Mouse (Mus musculus) limb, embryonic 10.5 days (tissue): ENCODE results near the gene Clasp2. TPM values are rescaled to one million over a fixed set of nuclear protein-coding genes. Genes with fewer than 3 reads are reported as not detected.

Experiments used
- DNase-seq: peaks from one replicate; pipeline ENCODE4 v3.0.0-alpha.2; 2017; ENCODE audit warnings: low spot score
- H3K27ac ChIP-seq: fragments of 300-500 bp; sonication (generic); 2 replicates; pipeline ENCODE4 v1.5.1; 2016; ENCODE audit warnings: mild to moderate bottlenecking
- H3K27me3 ChIP-seq: fragments of 300-500 bp; sonication (generic); 2 replicates; pipeline ENCODE4 v1.6.1; 2016; ENCODE audit warnings: low read depth, mild to moderate bottlenecking; ENCODE audit not compliant: poor library complexity, severe bottlenecking
- H3K36me3 ChIP-seq: fragments of 300-500 bp; sonication (generic); 2 replicates; pipeline ENCODE4 v1.6.1; 2016; ENCODE audit warnings: mild to moderate bottlenecking, moderate library complexity
- H3K4me1 ChIP-seq: fragments of 300-500 bp; sonication (generic); 2 replicates; pipeline ENCODE4 v1.6.1; 2016
- H3K4me3 ChIP-seq: fragments of 300-500 bp; sonication (generic); 2 replicates; pipeline ENCODE4 v1.5.1; 2016; ENCODE audit warnings: mild to moderate bottlenecking, moderate library complexity
- H3K9me3 ChIP-seq: fragments of 300-500 bp; sonication (generic); replicated peaks from 2 replicates; pipeline ENCODE4 v1.6.1; 2016; ENCODE audit warnings: mild to moderate bottlenecking
- WGBS: fragments of 180-500 bp; shearing (Covaris S2); methylation state at CpG from one replicate; pipeline ENCODE4 v1.1.7; 2016; 5-methylcytosine and 5-hydroxymethylcytosine counted together
- polyA plus RNA-seq: library from polyadenylated mRNA; unstranded; fragments of >200 nt; fragmentation: Nextera tagmentation; extraction: Ambion mirVana; gene quantifications from 2 replicates; pipeline ENCODE4 v1.2.1, GENCODE M21; 2016

Clasp2 gene
- polyA plus RNA-seq, 1 experiment from 2014 or later = 31.7 TPM

- H3K4me3 ChIP-seq = no peak overlapping the region
- H3K27ac ChIP-seq = no peak overlapping the region
- no peaks in the 10 kb centered on the region for H3K27me3 ChIP-seq
- H3K36me3 ChIP-seq = no peaks in the 10 kb centered on the region
- H3K4me1 ChIP-seq = no peaks in the 10 kb centered on the region
- H3K9me3 ChIP-seq = no peaks in the 10 kb centered on the region
- WGBS = 92% methylated on average over 18 of the region's 18 CpGs
- no peak for DNase-seq
Measured at GRCm38 (mm10) chr9:113726991-113727680, 14.1 kb upstream of the Clasp2 start.

GRCm38 (mm10) chr9:113731540-113731939 is 9.7 kb upstream of the Clasp2 start:
- WGBS = 89% methylated on average over 3 of the region's 3 CpGs

GRCm38 (mm10) chr9:113735920-113736319 is 5.4 kb upstream of the Clasp2 start:
- no peaks in the 10 kb centered on the region for H3K36me3 ChIP-seq
- no peak for DNase-seq
- no peaks in the 10 kb centered on the region for H3K9me3 ChIP-seq
- H3K27ac ChIP-seq = no peak overlapping the region
- no peaks in the 10 kb centered on the region for H3K27me3 ChIP-seq
- H3K4me1 ChIP-seq = peaks cover 9% of the 10 kb centered on the region
- H3K4me3 ChIP-seq = no peak overlapping the region

More at GRCm38 (mm10) chr9:113731540-113731939, 9.7 kb upstream of the Clasp2 start:
- H3K9me3 ChIP-seq = no peaks in the 10 kb centered on the region
- no peak for DNase-seq
- H3K4me1 ChIP-seq = peaks cover 3% of the 10 kb centered on the region; the same call in 1 of the 2 replicates
- H3K36me3 ChIP-seq = no peaks in the 10 kb centered on the region
- H3K27me3 ChIP-seq = no peaks in the 10 kb centered on the region
- H3K4me3 ChIP-seq = no peak overlapping the region
- no peak overlapping the region for H3K27ac ChIP-seq

GRCm38 (mm10) chr9:113738021-113738420 is 3.3 kb upstream of the Clasp2 start:
- WGBS = 78% methylated on average over 9 of the region's 9 CpGs
- H3K4me1 ChIP-seq = peaks cover 16% of the 10 kb centered on the region
- H3K9me3 ChIP-seq = no peaks in the 10 kb centered on the region
- H3K27ac ChIP-seq = no peak overlapping the region
- no peak overlapping the region for H3K4me3 ChIP-seq
- H3K36me3 ChIP-seq = no peaks in the 10 kb centered on the region
- no peak for DNase-seq
- H3K27me3 ChIP-seq = no peaks in the 10 kb centered on the region

GRCm38 (mm10) chr9:113738941-113739340 is 2.3 kb upstream of the Clasp2 start:
- no peak for DNase-seq
- Histone ChIP-seq H3K4me1 (peaks cover 20% of the 10 kb centered on the region), H3K27ac (no peak overlapping the region), H3K4me3 (no peak overlapping the region), H3K9me3 (no peaks in the 10 kb centered on the region), H3K36me3 (no peaks in the 10 kb centered on the region), H3K27me3 (no peaks in the 10 kb centered on the region)
- WGBS = 89% methylated on average over 6 of the region's 6 CpGs

- under 1% methylated on average over 64 of the region's 64 CpGs for WGBS
- Histone ChIP-seq H3K4me3 (peak overlapping the region; percentile 96), H3K36me3 (no peaks in the 10 kb centered on the region), H3K9me3 (no peaks in the 10 kb centered on the region), H3K4me1 (peaks cover 17% of the 10 kb centered on the region), H3K27ac (peak overlapping the region; percentile 95), H3K27me3 (no peaks in the 10 kb centered on the region)
- DNase-seq = peak; percentile 78
Measured at GRCm38 (mm10) chr9:113741637-113742137, 414 bp downstream of the Clasp2 start.

- DNase-seq = peak; percentile 39
- WGBS = 10% methylated on average over 17 of the region's 17 CpGs
- H3K27ac ChIP-seq = peak overlapping the region; percentile 95; the same call in 1 of the 2 replicates
Measured at GRCm38 (mm10) chr9:113742361-113742794, 1.1 kb downstream of the Clasp2 start.

GRCm38 (mm10) chr9:113743291-113743690 is 2.0 kb downstream of the Clasp2 start:
- peaks cover 17% of the 10 kb centered on the region for H3K4me1 ChIP-seq
- H3K9me3 ChIP-seq = no peaks in the 10 kb centered on the region
- 72% methylated on average over 3 of the region's 3 CpGs for WGBS
- no peak for DNase-seq
- no peaks in the 10 kb centered on the region for H3K36me3 ChIP-seq
- H3K27me3 ChIP-seq = no peaks in the 10 kb centered on the region
- H3K4me3 ChIP-seq = no peak overlapping the region
- no peak overlapping the region for H3K27ac ChIP-seq

More at GRCm38 (mm10) chr9:113742361-113742794, 1.1 kb downstream of the Clasp2 start:
- peak overlapping the region; percentile 96 for H3K4me3 ChIP-seq
- H3K27me3 ChIP-seq = no peaks in the 10 kb centered on the region
- peaks cover 17% of the 10 kb centered on the region for H3K4me1 ChIP-seq
- no peaks in the 10 kb centered on the region for H3K9me3 ChIP-seq
- H3K36me3 ChIP-seq = no peaks in the 10 kb centered on the region

GRCm38 (mm10) chr9:113749356-113749755 is 8.1 kb downstream of the Clasp2 start:
- DNase-seq = no peak
- peaks cover 11% of the 10 kb centered on the region for H3K36me3 ChIP-seq
- H3K9me3 ChIP-seq = no peaks in the 10 kb centered on the region
- H3K4me3 ChIP-seq = no peak overlapping the region
- H3K27me3 ChIP-seq = no peaks in the 10 kb centered on the region
- WGBS = 91% methylated on average over 7 of the region's 7 CpGs
- no peaks in the 10 kb centered on the region for H3K4me1 ChIP-seq
- no peak overlapping the region for H3K27ac ChIP-seq

GRCm38 (mm10) chr9:113755888-113756719 is 14.8 kb downstream of the Clasp2 start:
- 89% methylated on average over 15 of the region's 15 CpGs for WGBS
- H3K27me3 ChIP-seq = no peaks in the 10 kb centered on the region
- H3K36me3 ChIP-seq = peaks cover 24% of the 10 kb centered on the region
- no peak overlapping the region for H3K4me3 ChIP-seq
- no peaks in the 10 kb centered on the region for H3K9me3 ChIP-seq
- DNase-seq = no peak
- H3K4me1 ChIP-seq = no peaks in the 10 kb centered on the region
- H3K27ac ChIP-seq = no peak overlapping the region

- Histone ChIP-seq H3K27me3 (no peaks in the 10 kb centered on the region), H3K27ac (no peak overlapping the region), H3K9me3 (no peaks in the 10 kb centered on the region), H3K4me3 (no peak overlapping the region), H3K36me3 (peaks cover 33% of the 10 kb centered on the region), H3K4me1 (no peaks in the 10 kb centered on the region)
- 94% methylated on average over 10 of the region's 10 CpGs for WGBS
- no peak for DNase-seq
Measured at GRCm38 (mm10) chr9:113758472-113758871, 17.2 kb downstream of the Clasp2 start.

- no peak for DNase-seq
- H3K4me3 ChIP-seq = no peak overlapping the region
- peaks cover 37% of the 10 kb centered on the region for H3K36me3 ChIP-seq
- H3K9me3 ChIP-seq = no peaks in the 10 kb centered on the region
- H3K4me1 ChIP-seq = no peaks in the 10 kb centered on the region
- no peak overlapping the region for H3K27ac ChIP-seq
- no peaks in the 10 kb centered on the region for H3K27me3 ChIP-seq
- WGBS = 94% methylated on average over 1 of the region's 1 CpGs
Measured at GRCm38 (mm10) chr9:113759684-113760083, 18.4 kb downstream of the Clasp2 start.

- Histone ChIP-seq H3K27ac (no peak overlapping the region), H3K36me3 (peaks cover 43% of the 10 kb centered on the region), H3K4me3 (no peak overlapping the region), H3K4me1 (no peaks in the 10 kb centered on the region), H3K27me3 (no peaks in the 10 kb centered on the region), H3K9me3 (no peaks in the 10 kb centered on the region)
- no peak for DNase-seq
- WGBS = 95% methylated on average over 6 of the region's 6 CpGs
Measured at GRCm38 (mm10) chr9:113762389-113762788, 21.1 kb downstream of the Clasp2 start.
